Mouse (Mus musculus): Measurements from ENCODE around the gene Oscp1. TPM values are rescaled to one million over a fixed set of nuclear protein-coding genes. Genes with fewer than 3 reads are reported as not detected.

The Oscp1 gene
- 26.8 and 32.2 TPM in 2 replicates for polyA plus RNA-seq (2016; fragmentation: Nextera tagmentation; extraction: Ambion mirVana)

GRCm38 (mm10) chr4:126058134-126058996 is at the start of gene Oscp1:
Oscp1 (plus strand) TSS chr4:126058565.
- peak; percentile 100 for ATAC-seq (ENCODE audit: low FRiP score)
- peak within 1 kb of the TSS; percentile 61 for H3K27ac ChIP-seq
- under 1% methylated on average over 57 of the region's 57 CpGs for WGBS
- H3K4me1 ChIP-seq = peaks cover 19% of the 10 kb centered on the region
- H3K4me2 ChIP-seq = peak within 1 kb of the TSS; percentile 82
- no peaks in the 10 kb centered on the region for H3K9me3 ChIP-seq
- peak within 1 kb of the TSS; percentile 72 for H3K9ac ChIP-seq
- H3K4me3 ChIP-seq (replicated peaks) = peak within 1 kb of the TSS; percentile 66
- peaks cover 29% of the 10 kb centered on the region for H3K36me3 ChIP-seq (replicated peaks)
- no peaks in the 10 kb centered on the region for H3K27me3 ChIP-seq

GRCm38 (mm10) chr4:126017676-126018332 is 40.6 kb upstream of the Oscp1 start:
- Histone ChIP-seq H3K9ac (no peak overlapping the region), H3K9me3 (no peaks in the 10 kb centered on the region), H3K27ac (no peak overlapping the region), H3K36me3 (replicated peaks) (no peaks in the 10 kb centered on the region), H3K4me1 (no peaks in the 10 kb centered on the region), H3K4me3 (replicated peaks) (no peak overlapping the region), H3K27me3 (no peaks in the 10 kb centered on the region), H3K4me2 (no peak overlapping the region)
- 86% methylated on average over 7 of the region's 7 CpGs for WGBS
- no peak for ATAC-seq (ENCODE audit: low FRiP score)

- Histone ChIP-seq H3K9ac (no peak overlapping the region), H3K27ac (no peak overlapping the region), H3K9me3 (no peaks in the 10 kb centered on the region), H3K36me3 (replicated peaks) (no peaks in the 10 kb centered on the region), H3K4me2 (no peak overlapping the region), H3K27me3 (no peaks in the 10 kb centered on the region), H3K4me3 (replicated peaks) (no peak overlapping the region), H3K4me1 (no peaks in the 10 kb centered on the region)
- 84% methylated on average over 11 of the region's 11 CpGs for WGBS
- ATAC-seq (ENCODE audit: low FRiP score) = no peak
Observed at GRCm38 (mm10) chr4:126018966-126019538, 39.3 kb upstream of the Oscp1 start.

- no peak for ATAC-seq (ENCODE audit: low FRiP score)
- Histone ChIP-seq H3K27ac (no peak within 1 kb of the TSS), H3K27me3 (no peaks in the 10 kb centered on the region), H3K9ac (no peak within 1 kb of the TSS), H3K9me3 (no peaks in the 10 kb centered on the region), H3K4me1 (no peaks in the 10 kb centered on the region), H3K4me2 (no peak within 1 kb of the TSS), H3K36me3 (replicated peaks) (no peaks in the 10 kb centered on the region), H3K4me3 (replicated peaks) (no peak within 1 kb of the TSS)
- WGBS = 68% methylated on average over 16 of the region's 16 CpGs
Observed at GRCm38 (mm10) chr4:126024303-126024900, 34.0 kb upstream of the Oscp1 start, which contains the start of gene Csf3r. Csf3r (plus strand) TSS chr4:126024550.

- WGBS = 81% methylated on average over 5 of the region's 5 CpGs
- no peak overlapping the region for H3K27ac ChIP-seq
- H3K4me1 ChIP-seq = no peaks in the 10 kb centered on the region
- H3K36me3 ChIP-seq (replicated peaks) = no peaks in the 10 kb centered on the region
- H3K4me2 ChIP-seq = no peak overlapping the region
- no peak overlapping the region for H3K4me3 ChIP-seq (replicated peaks)
- no peak overlapping the region for H3K9ac ChIP-seq
- no peak for ATAC-seq (ENCODE audit: low FRiP score)
- H3K9me3 ChIP-seq = no peaks in the 10 kb centered on the region
- no peaks in the 10 kb centered on the region for H3K27me3 ChIP-seq
Observed at GRCm38 (mm10) chr4:126025801-126026200, 32.6 kb upstream of the Oscp1 start.

GRCm38 (mm10) chr4:126027980-126028379 is 30.4 kb upstream of the Oscp1 start:
- no peak for ATAC-seq (ENCODE audit: low FRiP score)
- no peak overlapping the region for H3K4me3 ChIP-seq (replicated peaks)
- 82% methylated on average over 3 of the region's 3 CpGs for WGBS
- H3K4me2 ChIP-seq = no peak overlapping the region
- H3K9ac ChIP-seq = no peak overlapping the region
- no peaks in the 10 kb centered on the region for H3K36me3 ChIP-seq (replicated peaks)
- no peaks in the 10 kb centered on the region for H3K9me3 ChIP-seq
- H3K27ac ChIP-seq = no peak overlapping the region
- no peaks in the 10 kb centered on the region for H3K4me1 ChIP-seq
- no peaks in the 10 kb centered on the region for H3K27me3 ChIP-seq

- ATAC-seq (ENCODE audit: low FRiP score) = no peak
- no peak overlapping the region for H3K4me3 ChIP-seq (replicated peaks)
- no peaks in the 10 kb centered on the region for H3K27me3 ChIP-seq
- H3K27ac ChIP-seq = no peak overlapping the region
- no peak overlapping the region for H3K4me2 ChIP-seq
- WGBS = 83% methylated on average over 3 of the region's 3 CpGs
- H3K9ac ChIP-seq = no peak overlapping the region
- H3K4me1 ChIP-seq = no peaks in the 10 kb centered on the region
- no peaks in the 10 kb centered on the region for H3K9me3 ChIP-seq
- no peaks in the 10 kb centered on the region for H3K36me3 ChIP-seq (replicated peaks)
Observed at GRCm38 (mm10) chr4:126029042-126029441, 29.3 kb upstream of the Oscp1 start.

GRCm38 (mm10) chr4:126030705-126031104 is 27.7 kb upstream of the Oscp1 start:
- H3K27me3 ChIP-seq = no peaks in the 10 kb centered on the region
- no peak overlapping the region for H3K9ac ChIP-seq
- H3K27ac ChIP-seq = no peak overlapping the region
- no peaks in the 10 kb centered on the region for H3K4me1 ChIP-seq
- no peak overlapping the region for H3K4me2 ChIP-seq
- H3K4me3 ChIP-seq (replicated peaks) = no peak overlapping the region
- ATAC-seq (ENCODE audit: low FRiP score) = no peak
- H3K9me3 ChIP-seq = no peaks in the 10 kb centered on the region
- WGBS = 81% methylated on average over 5 of the region's 5 CpGs
- no peaks in the 10 kb centered on the region for H3K36me3 ChIP-seq (replicated peaks)

GRCm38 (mm10) chr4:126035413-126035812 is 23.0 kb upstream of the Oscp1 start:
- no peaks in the 10 kb centered on the region for H3K4me1 ChIP-seq
- H3K4me2 ChIP-seq = no peak overlapping the region
- H3K36me3 ChIP-seq (replicated peaks) = no peaks in the 10 kb centered on the region
- H3K9me3 ChIP-seq = no peaks in the 10 kb centered on the region
- WGBS = 87% methylated on average over 5 of the region's 5 CpGs
- H3K4me3 ChIP-seq (replicated peaks) = no peak overlapping the region
- no peak overlapping the region for H3K27ac ChIP-seq
- H3K27me3 ChIP-seq = no peaks in the 10 kb centered on the region
- no peak overlapping the region for H3K9ac ChIP-seq
- ATAC-seq (ENCODE audit: low FRiP score) = no peak

GRCm38 (mm10) chr4:126046851-126047585 is 11.3 kb upstream of the Oscp1 start, which contains the start of gene Mrps15:
Mrps15 (plus strand) TSS chr4:126046925.
- Histone ChIP-seq H3K27me3 (no peaks in the 10 kb centered on the region), H3K9me3 (no peaks in the 10 kb centered on the region), H3K4me3 (replicated peaks) (peak within 1 kb of the TSS; percentile 83), H3K9ac (peak within 1 kb of the TSS; percentile 89), H3K36me3 (replicated peaks) (peaks cover 26% of the 10 kb centered on the region), H3K4me2 (peak within 1 kb of the TSS; percentile 95), H3K27ac (peak within 1 kb of the TSS; percentile 74), H3K4me1 (peaks cover 15% of the 10 kb centered on the region)
- ATAC-seq (ENCODE audit: low FRiP score) = peak; percentile 95
- under 1% methylated on average over 56 of the region's 56 CpGs for WGBS

GRCm38 (mm10) chr4:126051617-126052016 is 6.7 kb upstream of the Oscp1 start:
- Histone ChIP-seq H3K9ac (no peak overlapping the region), H3K27me3 (no peaks in the 10 kb centered on the region), H3K4me2 (no peak overlapping the region), H3K36me3 (replicated peaks) (peaks cover 61% of the 10 kb centered on the region), H3K4me1 (peaks cover 15% of the 10 kb centered on the region), H3K27ac (no peak overlapping the region), H3K9me3 (no peaks in the 10 kb centered on the region), H3K4me3 (replicated peaks) (no peak overlapping the region)
- no peak for ATAC-seq (ENCODE audit: low FRiP score)
- 92% methylated on average over 7 of the region's 7 CpGs for WGBS

All from forebrain, embryonic 12.5 days (tissue).